Mouse (Mus musculus) midbrain, embryonic 10.5 days (tissue): ENCODE measurements around the gene Agap1. TPM values are rescaled to one million over a fixed set of nuclear protein-coding genes. Genes with fewer than 3 reads are reported as not detected.

Experiments
- DNase-seq: peaks from one replicate; pipeline ENCODE4 v3.0.0-alpha.2; 2017; ENCODE audit warnings: low spot score
- H3K27ac ChIP-seq: fragments of 300-500 bp; sonication (generic); replicated peaks from 2 replicates; pipeline ENCODE4 v1.5.1; 2016; ENCODE audit warnings: mild to moderate bottlenecking
- H3K27me3 ChIP-seq: fragments of 300-500 bp; sonication (generic); 2 replicates; pipeline ENCODE4 v1.6.1; 2016; ENCODE audit warnings: low read depth, mild to moderate bottlenecking; ENCODE audit not compliant: poor library complexity, severe bottlenecking
- H3K36me3 ChIP-seq: fragments of 300-500 bp; sonication (generic); 2 replicates; pipeline ENCODE4 v1.6.1; 2016; ENCODE audit warnings: mild to moderate bottlenecking, moderate library complexity
- H3K4me1 ChIP-seq: fragments of 300-500 bp; sonication (generic); 2 replicates; pipeline ENCODE4 v1.6.1; 2016
- H3K4me3 ChIP-seq: fragments of 300-500 bp; sonication (generic); 2 replicates; pipeline ENCODE4 v1.5.1; 2016; ENCODE audit warnings: mild to moderate bottlenecking, moderate library complexity
- H3K9me3 ChIP-seq: fragments of 300-500 bp; sonication (generic); replicated peaks from 2 replicates; pipeline ENCODE4 v1.6.1; 2016; ENCODE audit warnings: mild to moderate bottlenecking
- WGBS: fragments of 180-500 bp; shearing (Covaris S2); methylation state at CpG from one replicate; pipeline ENCODE4 v1.1.7; 2016; 5-methylcytosine and 5-hydroxymethylcytosine counted together
- polyA plus RNA-seq: library from polyadenylated mRNA; unstranded; fragments of >200 nt; fragmentation: Nextera tagmentation; extraction: Ambion mirVana; gene quantifications from 2 replicates; pipeline ENCODE4 v1.2.1, GENCODE M21; 2016

Gene Agap1
- polyA plus RNA-seq, 1 experiment from 2014 or later: 16.6 TPM

- H3K4me3 ChIP-seq: peak overlapping the region; percentile 59; the same call in 1 of the 2 replicates
Measured at GRCm38 (mm10) chr1:89943202-89943601, 488.6 kb downstream of the Agap1 start.

More at GRCm38 (mm10) chr1:89943202-89943601, 488.6 kb downstream of the Agap1 start:
- Histone ChIP-seq H3K9me3 (no peaks in the 10 kb centered on the region), H3K27me3 (peaks cover 96% of the 10 kb centered on the region), H3K27ac (no peak overlapping the region), H3K4me1 (peaks cover 36% of the 10 kb centered on the region), H3K36me3 (no peaks in the 10 kb centered on the region)
- peak; percentile 82 for DNase-seq
- WGBS: 3% methylated on average over 16 of the region's 16 CpGs
